Comparison of ENCODE assay signal across 8 mouse cellular contexts in genomic region chr12:81859351-81860307, GRCm38 (mm10). TPM values are rescaled to one million over a fixed set of nuclear protein-coding genes. Genes with fewer than 3 reads are reported as not detected.
DNase-seq lines count a peak whose midpoint lies in the region; ATAC-seq and TF ChIP-seq lines count a peak whose summit lies in the region.

TSS of gene Pcnx (plus strand) at chr12:81860023.

- H3K27ac ChIP-seq in embryonic fibroblast, embryonic 13.5 days (ENCODE audit: insufficient read depth, low read length), result peak within 1 kb of the TSS; percentile 21
- H3K27ac ChIP-seq in heart, embryonic 13.5 days (replicated peaks), result peak within 1 kb of the TSS; percentile 94
- H3K27ac ChIP-seq in liver, embryonic 14.5 days, result no peak within 1 kb of the TSS
- H3K27ac ChIP-seq in neural tube, embryonic 13.5 days (replicated peaks), result peak within 1 kb of the TSS; percentile 96

- H3K4me3 ChIP-seq in embryonic fibroblast, embryonic 13.5 days (ENCODE audit: insufficient read depth, low read length), result peak within 1 kb of the TSS; percentile 90
- peak within 1 kb of the TSS; percentile 98 for H3K4me3 ChIP-seq in heart, embryonic 13.5 days
- peak within 1 kb of the TSS; percentile 73 to 83 for H3K4me3 ChIP-seq in liver, embryonic 14.5 days (ENCODE audit: insufficient read depth in 1 of 2, low read depth in 2 of 2, low read length in 2 of 2)
- peak within 1 kb of the TSS; percentile 96 for H3K4me3 ChIP-seq in neural tube, embryonic 13.5 days

- no peaks in the 10 kb centered on the region for H3K36me3 ChIP-seq in heart, embryonic 13.5 days
- H3K36me3 ChIP-seq in liver, embryonic 14.5 days (replicated peaks; ENCODE audit: control insufficient read depth, insufficient read depth, low read depth), result no peaks in the 10 kb centered on the region
- no peaks in the 10 kb centered on the region for H3K36me3 ChIP-seq in neural tube, embryonic 13.5 days

- TF ChIP-seq POLR2A in embryonic fibroblast, embryonic 13.5 days (IDR thresholded peaks at IDR 0.05; ENCODE audit: low read depth, low read length), result 0 out of 2 replicates have a peak, but pooled peaks have one; percentile 19

- no peaks in the 10 kb centered on the region for H3K27me3 ChIP-seq in heart, embryonic 13.5 days (replicated peaks)
- H3K27me3 ChIP-seq in liver, embryonic 14.5 days (ENCODE audit: control insufficient read depth, insufficient read depth, low read length), result peaks cover 33% of the 10 kb centered on the region
- H3K27me3 ChIP-seq in neural tube, embryonic 13.5 days, result no peaks in the 10 kb centered on the region

- TF ChIP-seq EP300 in liver, embryonic 14.5 days (IDR thresholded peaks at IDR 0.05; ENCODE audit: low read depth), result no peak

- peak; percentile 66 for TF ChIP-seq CTCF in embryonic fibroblast, embryonic 13.5 days (IDR thresholded peaks at IDR 0.05; ENCODE audit: borderline replicate concordance, insufficient read depth, low read length)
- peak; percentile 61 for TF ChIP-seq CTCF in liver, embryonic 14.5 days (IDR thresholded peaks at IDR 0.05; ENCODE audit: low read depth)

- H3K9ac ChIP-seq in heart, embryonic 13.5 days, result peak within 1 kb of the TSS; percentile 94
- peak within 1 kb of the TSS; percentile 50 for H3K9ac ChIP-seq in liver, embryonic 14.5 days (replicated peaks)
- H3K9ac ChIP-seq in neural tube, embryonic 13.5 days, result peak within 1 kb of the TSS; percentile 97

- peak within 1 kb of the TSS; percentile 85 for H3K4me2 ChIP-seq in heart, embryonic 13.5 days
- peak within 1 kb of the TSS; percentile 81 for H3K4me2 ChIP-seq in liver, embryonic 14.5 days (ENCODE audit: low read depth)
- H3K4me2 ChIP-seq in neural tube, embryonic 13.5 days, result peak within 1 kb of the TSS; percentile 78

- peak; percentile 72 for ATAC-seq in heart, embryonic 13.5 days (ENCODE audit: extremely low read depth, insufficient number of reproducible peaks, low FRiP score, low TSS enrichment)
- peak; percentile 75 for ATAC-seq in liver, embryonic 14.5 days (ENCODE audit: insufficient read depth)
- peak; percentile 87 for ATAC-seq in neural tube, embryonic 13.5 days (ENCODE audit: low read depth)

- WGBS in heart, embryonic 13.5 days, result 3% methylated on average over 57 of the region's 83 CpGs
- 3% methylated on average over 31 of the region's 83 CpGs for WGBS in liver, embryonic 14.5 days (ENCODE audit: insufficient replicate concordance)
- 2% methylated on average over 56 of the region's 83 CpGs for WGBS in neural tube, embryonic 13.5 days

- DNase-seq in B cell, adult 2 months, result peak; percentile 87 to 90
- DNase-seq in adrenal gland, postnatal 4 days (ENCODE audit: low spot score in 2 of 2), result peak; percentile 76 to 83
- peak; percentile 94 for DNase-seq in kidney, postnatal 10 days
- DNase-seq in liver, embryonic 14.5 days (ENCODE audit: low read depth in 3 of 3, low spot score in 3 of 3), result peak in 2 of 3 experiments; percentile 31 to 43
- peak; percentile 50 for DNase-seq in telencephalon, adult 2 months (ENCODE audit: low read depth, low spot score)

- H3K4me1 ChIP-seq in embryonic fibroblast, embryonic 13.5 days (ENCODE audit: control insufficient read depth, insufficient read depth, low read length), result peaks cover 19% of the 10 kb centered on the region
- peaks cover 62% of the 10 kb centered on the region for H3K4me1 ChIP-seq in heart, embryonic 13.5 days
- peaks cover 0 to 12% of the 10 kb centered on the region in 2 experiments; a peak in 2 of 4 replicates for H3K4me1 ChIP-seq in liver, embryonic 14.5 days (replicated peaks; ENCODE audit: control insufficient read depth in 2 of 2, insufficient read depth in 2 of 2, low read length in 1 of 2)
- peaks cover 26% of the 10 kb centered on the region for H3K4me1 ChIP-seq in neural tube, embryonic 13.5 days (replicated peaks)

- no peaks in the 10 kb centered on the region for H3K9me3 ChIP-seq in heart, embryonic 13.5 days
- H3K9me3 ChIP-seq in liver, embryonic 14.5 days (ENCODE audit: control insufficient read depth, low read length), result no peaks in the 10 kb centered on the region
- H3K9me3 ChIP-seq in neural tube, embryonic 13.5 days, result no peaks in the 10 kb centered on the region

RNA-seq across cellular contexts. Expression of gene Pcnx, which starts in this region (rescaled TPM):
- 10 to 100 TPM; 64.8 to 68.2 TPM for total RNA-seq in adrenal gland, postnatal 4 days (2021)
- 31.7 and 39.1 TPM in 2 replicates for polyA plus RNA-seq in embryonic fibroblast, embryonic 13.5 days (2011; ENCODE audit: insufficient read length, low read depth, missing spikeins)
- 8.8 and 9.0 TPM in 2 replicates for polyA plus RNA-seq in heart, embryonic 13.5 days (2015; fragmentation: Nextera tagmentation; extraction: Ambion mirVana)
- 1.5 and 2.4 TPM in 2 replicates for polyA plus RNA-seq in liver, embryonic 14.5 days (2012; rRNA removed)
- polyA plus RNA-seq in liver, embryonic 14.5 days (2014; fragmentation: Nextera tagmentation; extraction: Ambion mirVana), result 0.71 and 1.2 TPM in 2 replicates
- polyA plus RNA-seq in neural tube, embryonic 13.5 days (2015; fragmentation: Nextera tagmentation; extraction: Ambion mirVana), result 7.2 and 12.4 TPM in 2 replicates

Comparison
In these comparisons a context has a peak if more than half of its experiments do, and no peak if none do; other contexts are left out.
1. DNase-seq: peak in every context shown above with its lines; median percentile 94 in kidney, postnatal 10 days; 88 in B cell, adult 2 months; 80 in adrenal gland, postnatal 4 days; 50 in telencephalon, adult 2 months; 37 in liver, embryonic 14.5 days.